Mouse (Mus musculus) kidney, adult 2 months (tissue): Measurements from ENCODE around the gene Srebf2. TPM values are rescaled to one million over a fixed set of nuclear protein-coding genes. Genes with fewer than 3 reads are reported as not detected.

ENCODE experiments used
- DNase-seq: peaks from one replicate; pipeline ENCODE4 v3.0.0; 2021
- H3K27ac ChIP-seq: fragments of 200-500 bp; 2 replicates; pipeline ENCODE4 v1.5.1; 2012; ENCODE audit warnings: low read depth, low read length, control low read depth, inconsistent platforms; ENCODE audit not compliant: insufficient read depth
- H3K27me3 ChIP-seq: fragments of 200-500 bp; replicated peaks from 2 replicates; pipeline ENCODE4 v1.6.1; 2012; ENCODE audit warnings: mild to moderate bottlenecking, moderate library complexity, low read length, inconsistent platforms; ENCODE audit not compliant: control insufficient read depth, insufficient read depth
- H3K36me3 ChIP-seq: fragments of 200-500 bp; 2 replicates; pipeline ENCODE4 v1.6.1; 2012; ENCODE audit warnings: mild to moderate bottlenecking, moderate library complexity, low read length, inconsistent platforms; ENCODE audit not compliant: control insufficient read depth, insufficient read depth
- H3K4me1 ChIP-seq: fragments of 200-500 bp; 2 replicates; pipeline ENCODE4 v1.6.1; 2011; ENCODE audit warnings: low read length; ENCODE audit not compliant: control insufficient read depth, insufficient read depth
- H3K4me3 ChIP-seq: fragments of 200-500 bp; 2 replicates; pipeline ENCODE4 v1.5.1; 2011; ENCODE audit warnings: mild to moderate bottlenecking, low read depth, low read length, control low read depth; ENCODE audit not compliant: insufficient read depth
- CTCF ChIP-seq: fragments of 200-500 bp; conservative IDR thresholded peaks from 2 replicates; pipeline ENCODE4 v1.5.1; 2011; ENCODE audit warnings: low read depth, mild to moderate bottlenecking, control low read depth, low read length, moderate library complexity, mixed read lengths; ENCODE audit not compliant: insufficient read depth, insufficient read length
- POLR2A ChIP-seq: fragments of 200-500 bp; IDR thresholded peaks from one replicate; pipeline ENCODE4 v1.6.1; 2011; ENCODE audit warnings: low read depth, low read length, control low read depth
- WGBS: fragments of 180-500 bp; shearing (Covaris S2); methylation state at CpG from one replicate; pipeline ENCODE4 v1.1.7; 2018; 5-methylcytosine and 5-hydroxymethylcytosine counted together
- polyA plus RNA-seq: library from polyadenylated mRNA; depleted of rRNA; stranded (reverse); fragments of >200 nt; gene quantifications from 2 replicates; pipeline ENCODE4 v1.2.3, GENCODE M21; 2012; rRNA removed

The Srebf2 gene
- polyA plus RNA-seq, 1 experiment: 102 TPM

DNA sequence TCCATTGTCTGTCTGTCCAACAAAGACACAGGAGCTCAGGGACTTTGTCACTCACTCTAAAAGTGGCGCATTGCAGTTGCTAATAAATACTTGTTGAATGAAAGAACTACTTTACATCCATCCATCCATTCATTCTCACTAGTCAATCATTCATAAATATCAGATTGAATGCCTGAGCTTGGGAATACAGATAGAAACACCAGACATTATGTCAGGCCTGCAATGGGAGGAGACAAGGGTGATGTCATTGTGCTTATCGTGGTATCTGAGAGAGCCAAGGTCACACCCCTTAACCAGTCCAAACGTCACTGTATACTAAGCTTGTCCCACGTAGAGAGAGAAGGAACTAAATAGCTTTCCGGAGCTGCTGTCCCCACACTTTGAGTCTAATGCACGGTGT is 105.1 kb downstream of the Srebf2 start, which contains the start of gene 1500009C09Rik:
Gene 1500009C09Rik, plus strand, starts transcription at position 301 of the 400 bp plus-strand sequence.
- H3K4me3 ChIP-seq: no peak within 1 kb of the TSS
- no peaks in the 10 kb centered on the region for H3K36me3 ChIP-seq
- no peak within 1 kb of the TSS for H3K27ac ChIP-seq
- no peaks in the 10 kb centered on the region for H3K4me1 ChIP-seq
- 84% methylated on average over 6 of the region's 6 CpGs for WGBS
- no peak for DNase-seq
- H3K27me3 ChIP-seq: no peaks in the 10 kb centered on the region
- TF ChIP-seq POLR2A (no peak), CTCF (no peak)

Other genes starting within 250 kb of the Srebf2 start
- 16.1 and 20.2 TPM in 2 replicates for gene Polr3h, start 220.9 kb upstream of the Srebf2 start, polyA plus RNA-seq
- gene Csdc2, start 210.4 kb upstream of the Srebf2 start, polyA plus RNA-seq: 5.6 and 6.0 TPM in 2 replicates
- 50.7 and 51.4 TPM in 2 replicates for gene Pmm1, start 186.3 kb upstream of the Srebf2 start, polyA plus RNA-seq
- gene 1700029P11Rik, start 166.6 kb upstream of the Srebf2 start, polyA plus RNA-seq: 0.08 and 0.15 TPM in 2 replicates
- gene Xrcc6, start 159.3 kb upstream of the Srebf2 start, polyA plus RNA-seq: 15.6 and 22.1 TPM in 2 replicates
- gene Desi1, start 113.3 kb upstream of the Srebf2 start, polyA plus RNA-seq: 29.0 and 29.8 TPM in 2 replicates
- gene Snu13, start 99.6 kb upstream of the Srebf2 start, polyA plus RNA-seq: 48.7 and 58.2 TPM in 2 replicates
- 0.01 and 0.02 TPM in 2 replicates for gene 4930407I10Rik, start 88.0 kb upstream of the Srebf2 start, polyA plus RNA-seq
- not detected in 2 replicates for gene Mei1, start 77.2 kb upstream of the Srebf2 start, polyA plus RNA-seq
- gene Ccdc134, start 19.3 kb upstream of the Srebf2 start, polyA plus RNA-seq: 6.9 and 7.5 TPM in 2 replicates
- 0.08 and 0.09 TPM in 2 replicates for gene Shisa8, start 65.6 kb downstream of the Srebf2 start, polyA plus RNA-seq
- 0.24 and 3.5 TPM in 2 replicates for gene Tnfrsf13c, start 77.2 kb downstream of the Srebf2 start, polyA plus RNA-seq
- gene Cenpm, start 97.6 kb downstream of the Srebf2 start, polyA plus RNA-seq: 2.2 and 2.3 TPM in 2 replicates
- gene 1500009C09Rik, start 105.2 kb downstream of the Srebf2 start, polyA plus RNA-seq: 0.20 TPM in 1 of 2 replicates, not detected in the other
- gene Sept3, start 127.7 kb downstream of the Srebf2 start, polyA plus RNA-seq: 0.47 and 0.90 TPM in 2 replicates
- gene Wbp2nl, start 151.8 kb downstream of the Srebf2 start, polyA plus RNA-seq: 0.08 TPM in 1 of 2 replicates, not detected in the other
- gene Naga, start 191.7 kb downstream of the Srebf2 start, polyA plus RNA-seq: 200 and 242 TPM in 2 replicates
- gene Pheta2, start 191.8 kb downstream of the Srebf2 start, polyA plus RNA-seq: 0.45 and 0.52 TPM in 2 replicates
- 316 and 376 TPM in 2 replicates for gene Smdt1, start 191.8 kb downstream of the Srebf2 start, polyA plus RNA-seq
- 632 and 646 TPM in 2 replicates for gene Ndufa6, start 207.1 kb downstream of the Srebf2 start, polyA plus RNA-seq
- 60.9 and 74.8 TPM in 2 replicates for gene Cyp2d22, start 233.1 kb downstream of the Srebf2 start, polyA plus RNA-seq
- not detected in 2 replicates for gene Cyp2d11, start 246.8 kb downstream of the Srebf2 start, polyA plus RNA-seq